Mouse (Mus musculus) 416B (cell line): ENCODE results near the gene Mob1b.

Source experiments
- DNase-seq: peaks from one replicate; pipeline ENCODE4 v3.0.0; 2011; ENCODE audit warnings: low read depth

Gene Mob1b

DNA sequence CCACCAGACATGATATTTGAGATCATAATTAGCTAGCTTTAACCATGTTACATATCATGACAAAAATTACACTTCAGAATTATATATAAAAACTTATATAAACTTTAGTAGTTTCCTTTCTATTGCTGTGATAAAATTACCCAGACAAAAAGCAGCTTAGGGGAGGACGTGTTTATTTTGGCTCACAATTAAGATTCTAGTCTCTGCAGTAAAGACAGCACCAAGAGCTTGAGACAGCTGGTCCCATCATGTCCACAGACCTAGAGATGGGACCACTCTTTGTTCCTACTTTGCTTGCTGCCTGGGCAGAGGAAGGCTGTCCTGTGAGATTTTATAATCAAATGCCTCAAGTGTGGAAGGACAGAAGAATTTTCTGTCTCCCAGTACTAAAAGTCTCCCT is 64.4 kb downstream of the Mob1b start:
- DNase-seq: no peak

DNA sequence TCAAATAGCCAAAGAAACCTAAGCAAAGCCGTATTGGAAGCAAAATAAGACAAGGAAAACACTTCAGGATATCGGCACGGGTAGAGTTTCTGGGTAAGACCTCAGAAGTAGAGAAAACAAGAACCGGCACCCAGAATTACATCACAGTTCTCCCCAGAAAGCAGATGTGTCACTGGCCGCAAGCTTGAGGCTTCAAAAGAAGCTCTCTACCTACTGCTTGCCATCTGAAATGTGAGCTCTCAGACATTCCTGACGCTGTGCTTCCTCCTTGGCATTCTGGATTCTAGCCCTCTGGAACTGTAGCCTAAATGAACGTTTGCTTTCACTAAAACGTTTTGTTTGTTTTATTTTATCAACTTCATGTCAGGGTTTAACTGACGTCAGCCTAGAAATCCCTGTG is 70.0 kb downstream of the Mob1b start:
- no peak for DNase-seq

DNA sequence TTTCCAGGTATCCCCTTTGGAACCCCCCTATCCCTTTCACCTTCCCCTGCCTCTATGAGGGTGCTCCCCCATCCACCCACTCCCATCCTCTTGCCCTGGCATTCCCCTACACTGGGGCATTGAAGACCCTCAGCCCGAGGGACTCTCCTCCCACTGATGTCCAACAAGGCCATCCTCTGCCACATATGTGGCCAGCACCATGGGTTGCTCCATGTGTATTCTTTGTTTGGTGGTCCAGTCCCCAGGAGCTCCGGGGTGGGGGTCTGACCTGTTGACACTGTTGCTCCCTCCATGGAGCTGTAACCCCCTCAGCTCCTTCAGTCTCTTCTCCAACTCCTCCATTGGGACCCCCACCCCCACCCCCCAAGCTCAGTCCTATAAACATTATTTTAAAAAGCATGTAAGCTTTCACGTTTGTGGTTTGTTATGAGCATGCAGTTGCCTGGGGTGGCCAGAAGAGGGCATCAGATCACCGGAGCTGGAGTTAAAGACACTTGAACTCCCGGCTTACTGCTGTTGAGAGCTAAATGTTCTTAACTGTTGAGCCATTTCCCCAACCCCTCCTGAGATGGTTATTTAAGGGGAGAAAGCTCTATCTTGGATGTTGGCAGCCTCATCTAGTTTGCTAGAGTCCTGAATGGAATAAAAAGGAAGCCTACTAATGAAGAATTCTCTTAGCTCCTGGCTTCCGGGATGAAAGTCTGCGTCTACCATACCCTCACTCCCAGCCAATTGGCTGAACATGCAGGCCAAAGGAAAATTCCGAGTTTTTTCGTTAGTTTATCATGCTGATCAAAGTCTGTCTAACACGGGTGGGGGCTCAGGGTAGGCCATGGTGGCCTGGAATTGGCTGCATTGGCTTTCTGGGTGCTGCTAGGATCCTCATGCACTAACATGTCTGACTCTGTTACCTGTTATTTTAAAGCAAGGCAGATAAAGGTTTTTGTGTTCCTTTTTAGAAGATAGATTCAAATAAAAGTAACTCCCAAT is 70.9 kb downstream of the Mob1b start:
- DNase-seq: peak; percentile 71

DNA sequence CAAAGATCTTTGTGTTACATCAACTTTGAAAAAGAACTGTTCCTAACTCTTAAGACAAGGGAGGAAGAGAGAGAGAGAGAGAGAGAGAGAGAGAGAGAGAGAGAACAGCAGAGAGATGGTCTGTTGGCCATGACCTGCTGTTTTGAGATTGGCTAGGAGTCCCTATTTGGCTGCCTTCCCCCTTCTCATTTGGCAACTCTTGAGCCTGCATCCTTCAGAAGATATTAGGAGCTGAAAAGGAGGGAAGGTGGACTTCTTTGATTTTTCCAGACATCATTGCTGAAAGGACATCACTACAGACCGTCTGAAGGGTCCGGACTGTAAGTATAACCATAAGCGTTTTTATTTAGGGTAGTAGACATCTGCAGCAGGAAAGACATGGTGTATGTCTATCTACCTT is 73.0 kb downstream of the Mob1b start:
- DNase-seq: no peak

DNA sequence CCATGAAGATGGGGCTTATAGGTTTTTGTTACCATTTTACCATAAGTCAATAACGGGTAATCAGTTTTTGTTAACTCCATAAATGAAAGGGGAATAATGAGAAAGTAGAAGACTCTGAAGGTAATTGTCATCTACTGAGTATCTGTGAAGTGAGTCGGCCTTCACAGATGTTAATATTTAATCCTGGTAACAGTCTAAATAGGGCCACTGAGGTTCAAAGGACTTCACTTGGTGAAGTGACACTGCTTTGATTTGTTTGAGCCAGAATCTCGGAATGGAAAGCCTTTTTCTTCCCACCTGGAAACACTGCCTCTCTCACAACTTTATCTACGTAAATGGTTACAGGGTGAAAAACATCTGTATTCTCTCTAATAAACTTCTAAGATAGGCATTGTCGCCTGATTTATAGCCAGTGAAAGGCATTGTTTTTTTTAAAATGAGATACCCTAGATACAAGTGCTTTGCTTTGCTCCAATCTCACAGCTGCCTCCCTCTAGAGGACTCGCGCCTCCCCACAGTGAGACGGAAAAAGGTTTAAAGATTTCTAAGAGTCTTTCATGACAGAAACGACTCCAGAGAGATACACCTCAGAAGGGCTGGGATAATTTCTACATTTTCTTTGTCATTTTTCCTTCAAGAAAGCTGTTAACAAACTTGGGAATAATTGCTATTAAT is 75.4 kb downstream of the Mob1b start:
- DNase-seq: no peak

DNA sequence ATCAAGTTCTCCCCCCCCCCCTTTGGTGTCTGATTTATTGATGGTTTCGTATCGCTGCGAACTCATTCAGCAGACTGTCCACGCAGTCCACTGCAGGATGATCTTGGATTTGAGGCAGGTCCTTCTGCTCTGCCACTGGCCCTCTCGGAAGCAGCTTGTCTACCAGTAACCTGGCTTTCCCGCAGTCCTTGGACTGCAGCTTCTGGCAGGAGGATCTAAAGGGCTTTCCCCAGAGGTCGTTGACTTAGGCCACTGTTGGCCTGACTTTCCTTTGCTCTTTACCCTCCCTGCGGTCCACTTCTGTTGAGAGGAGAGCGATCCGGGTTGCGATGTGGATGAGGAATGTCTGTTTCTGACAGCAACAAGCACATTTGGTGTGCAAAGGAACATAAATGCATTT is 75.9 kb downstream of the Mob1b start:
- no peak for DNase-seq

DNA sequence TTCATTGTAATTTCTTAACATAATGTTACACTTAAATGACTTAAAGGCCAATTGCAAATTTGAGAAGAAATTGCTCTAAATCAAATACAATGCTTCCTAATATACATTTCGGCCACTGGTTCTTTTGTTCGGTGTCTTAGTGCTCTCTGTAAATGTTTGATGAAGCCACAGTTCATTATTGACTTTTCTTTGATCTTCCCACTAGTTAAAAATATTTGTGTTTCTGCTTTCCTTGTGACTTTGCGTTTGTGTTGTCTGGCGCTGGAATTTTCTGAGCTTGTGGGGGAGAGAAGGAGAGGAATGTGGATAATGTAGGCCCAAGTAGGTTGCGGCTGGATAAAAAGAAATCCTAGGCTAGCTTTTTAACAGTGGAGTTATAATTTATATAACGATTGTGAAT is 76.5 kb downstream of the Mob1b start:
- no peak for DNase-seq

DNA sequence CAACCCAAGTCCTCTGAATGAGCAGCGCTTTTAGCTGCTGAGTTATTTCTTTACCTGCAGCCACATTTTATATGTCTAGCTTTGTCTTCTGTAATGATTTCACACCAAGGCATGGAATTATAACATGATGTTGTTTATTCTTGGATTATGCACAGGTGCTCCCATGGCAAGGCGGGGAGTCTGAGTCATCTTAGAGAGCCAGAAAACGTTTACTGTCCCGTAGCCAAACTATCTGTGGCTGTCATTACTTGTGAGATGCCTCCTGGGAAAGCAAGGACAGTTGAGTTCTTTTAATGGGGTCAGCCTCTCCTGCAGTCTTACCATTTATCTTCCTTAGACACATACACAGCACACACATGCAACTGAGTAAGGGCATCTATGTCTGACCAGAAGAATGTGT is 85.0 kb downstream of the Mob1b start:
- no peak for DNase-seq

DNA sequence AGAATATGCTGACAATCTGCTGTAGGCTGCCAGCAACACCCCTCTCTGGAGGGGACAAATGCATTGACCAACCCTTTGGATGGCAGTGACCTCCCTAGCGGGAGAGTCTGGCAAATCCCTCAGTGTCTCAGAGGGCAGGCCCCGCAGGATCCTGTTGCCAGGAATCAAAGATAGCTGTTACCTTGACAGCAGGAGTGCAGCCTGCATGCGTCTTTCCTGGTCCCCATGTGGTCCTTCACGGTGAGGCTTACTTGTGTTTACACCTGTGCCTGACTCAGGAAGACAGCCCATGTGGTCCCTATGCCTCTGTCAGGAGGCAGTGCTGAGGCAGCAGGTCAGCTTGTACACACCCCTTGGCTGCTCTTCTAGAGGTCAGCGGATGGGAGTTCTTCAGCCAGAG is 85.6 kb downstream of the Mob1b start:
- DNase-seq: no peak

DNA sequence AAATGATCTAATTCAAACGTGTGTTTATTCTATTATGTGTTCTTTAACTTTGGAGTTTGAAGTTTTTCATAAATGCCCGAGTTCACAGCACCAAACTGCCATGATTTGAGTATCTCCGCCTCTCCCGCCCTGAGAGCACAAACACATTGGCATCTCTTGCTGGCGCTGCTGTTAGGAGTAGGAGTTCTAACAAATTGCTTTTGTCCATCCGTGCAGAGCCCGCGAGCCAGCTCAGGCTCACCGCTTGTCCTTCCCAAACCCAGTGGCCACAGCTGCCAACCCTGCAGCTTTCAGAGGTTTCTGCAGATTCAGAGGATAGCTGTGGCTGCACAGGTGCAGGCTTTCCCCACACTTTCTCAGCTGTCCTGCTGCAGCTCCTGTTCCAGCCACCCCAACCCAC is 86.7 kb downstream of the Mob1b start:
- no peak for DNase-seq

DNA sequence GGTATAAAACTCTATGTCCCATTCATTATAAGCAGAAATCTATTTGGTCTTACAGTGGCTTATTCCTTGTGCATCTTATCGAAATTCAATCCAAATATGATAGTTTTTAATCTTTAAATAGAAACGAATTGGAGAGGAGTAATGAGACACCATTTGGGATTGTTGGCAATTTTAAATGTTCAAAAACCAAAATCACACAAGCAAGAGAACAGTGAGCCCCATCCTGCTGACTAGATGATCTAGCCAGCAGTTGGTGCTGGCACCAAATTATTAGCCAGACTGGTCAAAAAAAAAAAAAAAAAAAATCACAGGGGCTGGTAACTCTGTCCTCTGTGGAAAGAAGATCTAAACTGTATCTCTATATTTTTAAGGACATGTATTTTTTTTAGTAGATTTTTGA is 92.5 kb downstream of the Mob1b start:
- DNase-seq: no peak
